Mouse (Mus musculus) stomach, embryonic 14.5 days (tissue): ENCODE data around the gene Atp13a1. TPM values are rescaled to one million over a fixed set of nuclear protein-coding genes. Genes with fewer than 3 reads are reported as not detected.
A peak's percentile ranks its signal among the peaks of the same experiment; 100 is the strongest.

ENCODE experiments used
- ATAC-seq: fragments of 200-750 bp; cut with Nextera tagmentation; 2 replicates; pipeline ENCODE4 v1.8.0; 2017; ENCODE audit warnings: low read depth, moderate TSS enrichment; ENCODE audit not compliant: insufficient number of reproducible peaks, insufficient read depth, low FRiP score
- H3K27ac ChIP-seq: fragments of 300-500 bp; sonication (generic); 2 replicates; pipeline ENCODE4 v1.5.1; 2014; ENCODE audit warnings: mild to moderate bottlenecking, low read length, moderate library complexity, mixed read lengths
- H3K27me3 ChIP-seq: fragments of 300-500 bp; sonication (generic); 2 replicates; pipeline ENCODE4 v1.6.1; 2014; ENCODE audit warnings: low read length, control low read depth, mixed read lengths; ENCODE audit not compliant: control insufficient read depth, insufficient read depth
- H3K36me3 ChIP-seq: fragments of 300-500 bp; sonication (generic); 2 replicates; pipeline ENCODE4 v1.6.1; 2014; ENCODE audit warnings: mild to moderate bottlenecking, control low read depth, low read length, moderate library complexity, mixed read lengths; ENCODE audit not compliant: control insufficient read depth, insufficient read depth
- H3K4me1 ChIP-seq: fragments of 300-500 bp; sonication (generic); 2 replicates; pipeline ENCODE4 v1.6.1; 2014; ENCODE audit warnings: low read length, control low read depth, mixed read lengths; ENCODE audit not compliant: control insufficient read depth, insufficient read depth
- H3K4me2 ChIP-seq: fragments of 300-500 bp; sonication (generic); replicated peaks from 2 replicates; pipeline ENCODE4 v1.6.1; 2014; ENCODE audit warnings: low read depth, low read length, control low read depth
- H3K4me3 ChIP-seq: fragments of 300-500 bp; sonication (generic); 2 replicates; pipeline ENCODE4 v1.5.1; 2014; ENCODE audit warnings: low read depth, low read length, control low read depth
- H3K9ac ChIP-seq: fragments of 300-500 bp; sonication (generic); replicated peaks from 2 replicates; pipeline ENCODE4 v1.6.1; 2014; ENCODE audit warnings: low read depth, mild to moderate bottlenecking, control low read depth, low read length, moderate library complexity, mixed read lengths
- H3K9me3 ChIP-seq: fragments of 300-500 bp; sonication (generic); 2 replicates; pipeline ENCODE4 v1.6.1; 2016; ENCODE audit warnings: low read depth, low read length, control low read depth; ENCODE audit not compliant: control insufficient read depth
- WGBS: fragments of 180-500 bp; shearing (Covaris S2); extraction: QIAGEN DNeasy Blood & Tissue Kit; methylation state at CpG from one replicate; pipeline ENCODE4 v1.1.7; 2014; 5-methylcytosine and 5-hydroxymethylcytosine counted together
- polyA plus RNA-seq: library from polyadenylated mRNA; unstranded; fragments of >200 nt; fragmentation: Nextera tagmentation; extraction: Ambion mirVana; gene quantifications from 2 replicates; pipeline ENCODE4 v1.2.1, GENCODE M21; 2014

Gene Atp13a1
- polyA plus RNA-seq, 1 experiment from 2014 or later: 45.7 TPM

- peaks cover 29% of the 10 kb centered on the region for H3K36me3 ChIP-seq
- H3K9me3 ChIP-seq: no peaks in the 10 kb centered on the region
- no peak overlapping the region for H3K4me2 ChIP-seq
- no peak overlapping the region for H3K4me3 ChIP-seq
- no peak for ATAC-seq
- no peaks in the 10 kb centered on the region for H3K27me3 ChIP-seq
- WGBS: 88% methylated on average over 4 of the region's 4 CpGs
- no peak overlapping the region for H3K27ac ChIP-seq
- no peaks in the 10 kb centered on the region for H3K4me1 ChIP-seq
- no peak overlapping the region for H3K9ac ChIP-seq
Measured at GRCm38 (mm10) chr8:69815396-69815795, 24.4 kb downstream of the Atp13a1 start.

GRCm38 (mm10) chr8:69820466-69820865 is 29.5 kb downstream of the Atp13a1 start:
- H3K27ac ChIP-seq: no peak overlapping the region
- no peaks in the 10 kb centered on the region for H3K9me3 ChIP-seq
- no peak overlapping the region for H3K4me3 ChIP-seq
- H3K36me3 ChIP-seq: peaks cover 18% of the 10 kb centered on the region
- 70% methylated on average over 9 of the region's 9 CpGs for WGBS
- no peak overlapping the region for H3K9ac ChIP-seq
- H3K27me3 ChIP-seq: no peaks in the 10 kb centered on the region
- 0 out of 2 replicates have a peak, but pooled peaks cover 4% of the 10 kb centered on the region for H3K4me1 ChIP-seq
- no peak overlapping the region for H3K4me2 ChIP-seq
- ATAC-seq: no peak

DNA sequence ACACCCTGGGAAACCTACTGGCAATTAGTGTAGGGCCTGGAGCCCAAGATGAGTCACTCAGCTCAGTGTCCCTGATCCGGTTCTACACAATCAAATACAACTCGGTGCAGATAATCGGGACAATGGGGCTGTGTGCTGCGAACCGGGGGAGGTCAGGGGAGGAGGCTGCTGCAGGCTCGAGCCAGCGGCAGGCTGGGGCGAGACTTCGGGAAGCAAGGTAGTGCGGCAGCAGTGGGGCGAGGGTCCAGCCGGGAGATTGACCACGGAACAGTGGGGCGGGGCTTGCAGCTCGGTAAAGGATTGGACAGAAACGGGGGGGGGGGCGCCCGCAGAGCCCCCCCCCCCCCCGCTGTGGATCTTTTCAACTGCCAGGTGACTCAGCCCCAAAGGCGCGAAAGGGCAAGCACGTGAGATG is 31.0 kb downstream of the Atp13a1 start:
- 0 out of 2 replicates have a peak overlapping the region, but pooled peaks have one; percentile 22 for H3K9ac ChIP-seq
- H3K27ac ChIP-seq: peak overlapping the region; percentile 29; the same call in 1 of the 2 replicates
- 0 out of 2 replicates have a peak, but pooled peaks cover 4% of the 10 kb centered on the region for H3K4me1 ChIP-seq
- H3K27me3 ChIP-seq: no peaks in the 10 kb centered on the region
- WGBS: 0% methylated on average over 16 of the region's 22 CpGs
- H3K4me2 ChIP-seq: peak overlapping the region; percentile 72
- no peaks in the 10 kb centered on the region for H3K9me3 ChIP-seq
- ATAC-seq: peak; percentile 75
- H3K36me3 ChIP-seq: peaks cover 14% of the 10 kb centered on the region
- peak overlapping the region; percentile 57 for H3K4me3 ChIP-seq

DNA sequence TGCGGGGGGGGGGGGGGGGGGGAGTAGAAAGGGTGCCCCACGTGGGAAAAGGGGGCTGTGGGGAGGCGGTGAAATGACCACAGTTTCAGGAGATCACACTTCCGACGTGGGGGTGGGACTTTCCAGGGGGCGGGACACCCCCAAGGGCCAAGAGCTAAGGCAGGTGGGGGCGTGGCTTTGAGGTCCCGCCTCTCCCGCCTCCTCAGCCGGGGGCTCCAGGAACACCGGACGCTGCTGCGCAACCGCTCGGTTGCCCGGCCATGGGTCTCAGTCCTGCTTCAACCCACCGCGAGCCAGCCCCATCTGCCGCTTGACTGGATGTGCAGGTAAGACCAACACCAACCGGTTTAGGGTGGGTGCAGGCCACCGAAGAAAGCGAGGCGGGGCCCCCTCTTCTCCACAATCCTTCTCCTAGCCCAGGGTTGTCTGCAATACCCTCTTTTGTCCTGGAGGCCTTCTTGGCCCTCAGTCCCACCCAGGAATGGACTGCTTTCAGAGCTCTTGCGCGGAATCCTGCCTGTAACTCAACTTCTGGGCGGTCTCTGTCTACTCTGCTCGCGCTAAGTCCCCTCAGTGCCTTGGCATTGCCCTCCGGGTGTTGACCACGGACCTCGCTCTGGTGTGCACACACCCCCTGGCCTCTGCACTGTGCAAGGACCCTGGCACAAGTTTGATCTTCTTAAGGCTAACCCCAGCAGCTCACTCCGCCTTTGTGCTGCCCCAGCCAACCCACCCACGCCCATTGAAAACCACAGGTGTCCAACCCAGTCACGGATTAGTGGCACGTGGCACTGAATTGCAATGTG is 31.6 kb downstream of the Atp13a1 start, which contains the start of gene Lpar2:
Lpar2 (plus strand) TSS at position 44 of the 806 bp plus-strand sequence.
- Histone ChIP-seq H3K36me3 (peaks cover 9% of the 10 kb centered on the region; the same call in 1 of the 2 replicates), H3K4me3 (peak within 1 kb of the TSS; percentile 57), H3K4me1 (0 out of 2 replicates have a peak, but pooled peaks cover 4% of the 10 kb centered on the region), H3K9me3 (no peaks in the 10 kb centered on the region), H3K27ac (peak within 1 kb of the TSS; percentile 58), H3K27me3 (no peaks in the 10 kb centered on the region), H3K9ac (peak within 1 kb of the TSS; percentile 58), H3K4me2 (peak within 1 kb of the TSS; percentile 72)
- ATAC-seq: peak; percentile 86
- 2% methylated on average over 32 of the region's 35 CpGs for WGBS

DNA sequence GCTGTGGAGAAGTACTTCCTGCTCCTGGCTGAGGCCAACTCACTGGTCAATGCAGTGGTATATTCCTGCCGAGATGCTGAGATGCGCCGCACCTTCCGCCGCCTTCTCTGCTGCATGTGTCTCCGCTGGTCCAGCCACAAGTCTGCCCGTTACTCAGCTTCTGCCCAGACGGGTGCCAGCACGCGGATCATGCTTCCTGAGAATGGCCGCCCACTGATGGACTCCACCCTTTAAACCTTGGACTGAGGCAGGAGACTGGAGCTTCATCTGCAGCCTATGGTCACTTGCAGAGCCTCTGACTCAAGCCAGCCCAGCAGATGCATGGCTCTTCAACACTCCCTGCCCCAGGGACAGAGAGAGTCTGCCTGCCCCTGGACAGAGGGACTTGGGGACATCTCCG is 35.4 kb downstream of the Atp13a1 start:
- ATAC-seq: no peak
- Histone ChIP-seq H3K4me1 (0 out of 2 replicates have a peak, but pooled peaks cover 4% of the 10 kb centered on the region), H3K9ac (no peak overlapping the region), H3K36me3 (peaks cover 6% of the 10 kb centered on the region; the same call in 1 of the 2 replicates), H3K4me2 (no peak overlapping the region), H3K27me3 (no peaks in the 10 kb centered on the region), H3K4me3 (no peak overlapping the region), H3K9me3 (no peaks in the 10 kb centered on the region), H3K27ac (no peak overlapping the region)
- WGBS: 89% methylated on average over 12 of the region's 12 CpGs

DNA sequence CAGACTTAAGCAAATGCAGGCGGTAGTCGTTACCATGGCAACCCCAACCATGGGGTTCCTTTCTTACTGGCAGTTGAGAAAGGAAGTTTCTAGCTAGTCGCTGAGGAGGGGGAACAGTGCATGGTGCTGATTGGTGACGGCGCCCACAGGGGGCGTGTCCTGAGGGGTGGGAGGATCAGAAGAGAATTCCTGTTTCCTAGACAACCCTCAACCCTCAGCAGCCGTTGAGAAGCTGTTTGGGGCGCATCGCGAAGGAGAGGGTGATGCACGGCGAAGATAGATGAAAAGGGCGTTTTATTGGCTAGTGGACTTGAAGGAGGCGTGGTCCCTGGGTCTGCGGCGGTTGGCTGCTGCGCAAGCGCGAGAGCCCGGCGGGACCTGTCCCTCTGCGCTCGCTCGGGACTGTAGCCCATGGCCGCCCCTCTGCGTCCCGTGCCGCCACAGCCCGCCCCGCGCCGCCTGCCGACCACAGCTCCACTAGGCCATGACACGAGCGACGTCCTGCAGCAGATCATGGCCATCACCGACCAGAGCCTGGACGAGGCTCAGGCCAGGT is 41.4 kb downstream of the Atp13a1 start, which contains the start of gene Pbx4:
Pbx4 (plus strand) TSS at position 194 of the 556 bp plus-strand sequence.
- peak within 1 kb of the TSS; percentile 28; the same call in 1 of the 2 replicates for H3K9ac ChIP-seq
- no peaks in the 10 kb centered on the region for H3K27me3 ChIP-seq
- WGBS: 0% methylated on average over 38 of the region's 38 CpGs
- peaks cover 3% of the 10 kb centered on the region; the same call in 1 of the 2 replicates for H3K4me1 ChIP-seq
- no peaks in the 10 kb centered on the region for H3K9me3 ChIP-seq
- ATAC-seq: peak; percentile 96
- no peak within 1 kb of the TSS for H3K27ac ChIP-seq
- H3K4me2 ChIP-seq: peak within 1 kb of the TSS; percentile 89
- H3K36me3 ChIP-seq: 0 out of 2 replicates have a peak, but pooled peaks cover 2% of the 10 kb centered on the region
- peak within 1 kb of the TSS; percentile 56 for H3K4me3 ChIP-seq

DNA sequence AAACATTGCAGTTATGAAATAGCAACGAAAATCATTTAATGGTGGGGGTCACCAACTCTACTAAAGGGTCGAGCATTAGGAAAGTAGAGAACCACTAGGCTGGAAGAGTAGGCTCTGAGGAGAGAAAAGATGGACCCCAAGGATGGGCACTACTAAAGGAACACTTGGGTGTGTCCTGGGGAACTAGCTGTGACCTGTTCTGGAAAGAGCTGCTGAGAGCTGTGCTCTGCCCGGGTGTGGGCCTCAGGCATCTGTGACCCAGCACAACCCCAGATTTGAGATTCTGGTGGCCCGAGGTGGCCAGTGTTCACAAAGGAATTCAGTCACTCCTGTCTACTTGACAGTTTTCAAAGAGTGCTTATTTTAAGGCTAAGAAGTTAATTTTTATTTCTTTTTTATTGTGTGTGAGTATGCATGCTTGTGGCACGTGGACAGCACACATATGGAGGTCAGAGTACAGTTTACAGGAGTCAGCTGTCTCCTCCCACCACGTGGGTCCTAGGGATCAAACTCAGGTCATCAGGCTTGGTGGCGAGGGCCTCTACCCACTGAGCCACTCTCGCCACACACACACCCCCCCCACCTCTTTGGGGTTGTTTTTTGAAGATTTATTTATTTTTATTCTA is 46.2 kb downstream of the Atp13a1 start:
- Histone ChIP-seq H3K27ac (no peak overlapping the region), H3K36me3 (no peaks in the 10 kb centered on the region), H3K27me3 (no peaks in the 10 kb centered on the region), H3K4me2 (no peak overlapping the region), H3K9ac (no peak overlapping the region), H3K4me1 (no peaks in the 10 kb centered on the region), H3K4me3 (no peak overlapping the region), H3K9me3 (no peaks in the 10 kb centered on the region)
- ATAC-seq: no peak
- WGBS: 57% methylated on average over 8 of the region's 8 CpGs
